Mouse (Mus musculus): ENCODE results near the gene Gpr1. TPM values are rescaled to one million over a fixed set of nuclear protein-coding genes. Genes with fewer than 3 reads are reported as not detected.

The Gpr1 gene
- under 1 TPM; 0.62 to 0.63 TPM for total RNA-seq (2021)

GRCm38 (mm10) chr1:63214271-63214558 lies at the start of gene Gpr1:
TSS of gene Gpr1 (minus strand) at chr1:63214543.
- no peak for DNase-seq

DNA sequence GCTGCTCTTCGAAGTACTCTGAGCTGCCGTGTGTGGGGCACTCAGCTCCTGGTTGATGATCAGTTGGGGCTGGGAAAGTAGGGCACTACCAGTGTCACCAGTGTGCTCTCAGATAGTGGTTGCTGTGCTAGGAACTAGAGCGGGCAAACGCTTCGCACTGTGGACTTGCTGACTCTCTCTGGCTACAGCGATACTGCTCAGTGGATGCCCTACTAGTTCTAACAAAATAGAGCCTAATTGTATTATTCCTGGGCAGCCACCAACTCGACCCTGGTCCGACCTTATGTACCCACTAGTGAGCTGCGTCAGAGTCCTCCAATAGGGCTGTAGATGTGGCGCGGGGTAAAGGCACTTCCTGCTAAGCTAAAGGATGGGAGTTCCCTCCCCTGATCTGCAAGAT lies 49.3 kb upstream of the Gpr1 start:
- DNase-seq: no peak

GRCm38 (mm10) chr1:63261041-63261590 lies 46.8 kb upstream of the Gpr1 start:
- DNase-seq: no peak

- DNase-seq: no peak
These were observed 46.3 kb upstream of the Gpr1 start for GRCm38 (mm10) chr1:63260742-63261033.

GRCm38 (mm10) chr1:63259916-63260741 lies 45.8 kb upstream of the Gpr1 start:
- DNase-seq: no peak

DNA sequence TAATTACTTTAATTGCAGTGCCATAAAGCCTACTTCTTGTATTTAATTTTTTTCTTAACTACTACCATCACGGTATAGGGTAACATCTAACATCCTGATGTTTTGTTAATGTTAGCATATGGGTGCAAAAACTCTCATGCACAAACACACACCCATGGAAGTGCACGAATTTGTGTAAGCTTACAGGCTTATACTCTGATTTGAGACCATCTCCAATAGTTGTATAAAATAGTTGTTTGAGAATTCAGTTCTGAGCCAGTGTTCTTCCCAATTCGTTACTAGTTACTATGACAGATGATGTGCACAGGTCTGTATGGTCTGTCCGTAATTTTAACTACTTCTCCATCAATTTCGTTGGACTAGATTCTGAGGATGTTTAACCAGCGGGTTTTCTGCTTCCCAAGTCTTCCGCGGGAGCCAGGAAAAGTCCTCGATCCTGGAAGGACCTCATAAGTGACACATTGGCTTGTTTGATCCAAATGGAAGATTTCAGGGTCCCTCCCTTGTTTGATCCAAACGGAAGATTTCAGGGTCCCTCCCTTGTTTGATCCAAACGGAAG lies 45.0 kb upstream of the Gpr1 start:
- no peak for DNase-seq

- DNase-seq: no peak
These were observed 44.2 kb upstream of the Gpr1 start for GRCm38 (mm10) chr1:63258501-63258900.

- no peak for DNase-seq
These were observed 41.7 kb upstream of the Gpr1 start for GRCm38 (mm10) chr1:63256083-63256482.

DNA sequence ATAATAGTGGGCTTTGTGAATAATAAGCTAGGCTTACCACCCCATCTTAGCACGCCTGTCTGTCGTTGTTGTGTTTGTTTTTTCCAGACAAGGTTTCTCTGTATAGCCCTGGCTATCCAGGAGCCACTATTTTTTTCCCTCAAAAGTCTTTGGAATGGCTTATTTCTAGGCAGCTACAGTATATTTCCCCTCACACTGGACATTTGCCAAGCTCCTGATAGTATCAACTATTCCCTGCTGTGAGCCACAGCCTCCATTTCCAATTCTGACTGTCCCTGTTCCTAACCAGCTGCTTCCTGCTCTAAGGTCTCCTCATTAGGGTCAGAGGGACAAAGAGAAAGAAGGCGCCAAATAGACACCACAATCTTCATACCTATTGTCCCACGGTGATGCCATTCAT lies 40.8 kb upstream of the Gpr1 start:
- DNase-seq: no peak

GRCm38 (mm10) chr1:63253291-63253690 lies 38.9 kb upstream of the Gpr1 start:
- DNase-seq: no peak

- no peak for DNase-seq
These were observed 38.2 kb upstream of the Gpr1 start for GRCm38 (mm10) chr1:63252351-63253209.

DNA sequence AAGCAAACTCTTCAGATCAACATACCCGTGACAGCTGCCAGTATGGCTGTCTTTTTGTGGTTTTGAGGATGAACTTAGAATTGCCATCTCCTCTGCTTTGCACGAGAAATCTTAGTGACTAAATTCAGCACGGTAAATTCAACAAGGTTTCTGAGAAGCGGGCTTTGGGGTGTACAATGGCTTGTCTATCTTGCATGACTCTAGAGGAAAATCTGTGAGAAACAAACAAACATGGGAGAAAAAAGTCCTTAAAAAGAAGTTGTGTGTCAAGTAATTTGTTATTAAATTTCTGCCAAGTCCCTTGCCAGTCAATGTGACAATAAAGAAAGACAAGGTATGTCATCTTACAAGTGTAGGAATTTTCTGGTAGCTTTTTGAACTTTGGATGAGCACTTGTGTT lies 34.9 kb upstream of the Gpr1 start:
- no peak for DNase-seq

DNA sequence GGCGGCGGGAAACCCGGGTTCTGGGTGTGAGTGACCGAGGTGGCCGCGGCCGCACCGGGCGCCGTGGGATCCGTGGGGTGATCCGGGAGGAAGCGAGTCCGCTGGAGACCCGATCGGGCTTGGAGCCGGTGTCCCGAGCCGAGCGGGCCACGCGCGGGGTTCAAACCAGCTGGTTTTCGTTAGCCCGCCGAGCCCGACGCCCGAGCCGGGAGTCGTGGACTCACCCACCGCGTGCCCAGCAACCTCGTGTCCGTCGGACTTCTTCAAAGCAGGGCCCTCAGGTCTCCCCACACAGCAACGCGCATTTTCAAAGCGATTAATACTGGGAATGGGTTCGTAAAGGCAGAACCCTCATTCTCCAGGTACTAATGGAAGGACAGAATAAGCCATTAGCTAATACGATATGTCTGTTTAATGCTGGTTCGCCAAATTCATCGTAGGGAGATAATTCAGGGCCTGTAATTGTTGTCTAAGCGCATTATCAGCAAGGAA lies 34.1 kb upstream of the Gpr1 start:
- no peak for DNase-seq

GRCm38 (mm10) chr1:63247831-63248359 lies 33.6 kb upstream of the Gpr1 start:
- DNase-seq: no peak

GRCm38 (mm10) chr1:63246862-63247521 lies 32.6 kb upstream of the Gpr1 start:
- no peak for DNase-seq

DNA sequence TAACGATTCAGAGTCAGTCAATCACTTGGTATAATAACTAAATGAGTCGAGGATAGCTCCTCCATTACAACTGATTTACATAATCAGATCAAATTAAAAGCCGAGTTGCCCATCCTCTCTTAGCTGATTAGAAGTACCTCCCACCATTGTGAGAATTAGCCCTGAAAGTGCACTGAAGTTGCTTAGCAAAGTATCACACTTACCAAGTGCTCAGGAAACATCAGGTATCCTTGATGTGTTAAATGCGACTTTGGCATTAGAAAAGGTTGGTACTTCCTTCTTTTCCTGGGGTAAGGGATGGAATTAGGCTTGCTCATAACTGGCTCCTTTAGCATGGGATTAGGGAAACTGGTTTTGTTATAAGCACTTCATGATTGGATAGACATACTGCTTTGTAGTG lies 29.5 kb upstream of the Gpr1 start:
- no peak for DNase-seq

GRCm38 (mm10) chr1:63239751-63240150 lies 25.4 kb upstream of the Gpr1 start:
- no peak for DNase-seq

DNA sequence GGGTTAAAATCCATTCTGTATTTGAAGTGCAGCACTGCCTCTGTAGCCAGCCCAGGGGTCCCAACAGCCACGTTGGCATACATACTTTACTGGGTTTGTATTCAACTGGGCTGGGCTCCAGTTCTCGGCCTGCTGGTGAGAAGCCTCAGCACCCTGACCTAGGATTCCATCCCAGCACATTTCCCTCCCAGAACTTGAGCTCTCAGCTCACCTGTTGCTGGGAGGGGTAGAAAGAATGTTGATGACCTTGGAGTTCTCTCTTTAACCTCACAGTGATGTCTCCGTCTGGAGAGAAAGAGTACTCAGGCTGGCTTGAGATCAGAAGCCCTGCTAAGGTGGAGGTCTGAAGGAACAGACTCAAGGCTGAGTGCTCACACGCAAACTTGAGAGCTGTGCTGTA lies 25.0 kb upstream of the Gpr1 start:
- no peak for DNase-seq

- DNase-seq: no peak
These were observed 23.0 kb upstream of the Gpr1 start for GRCm38 (mm10) chr1:63237371-63237770.

DNA sequence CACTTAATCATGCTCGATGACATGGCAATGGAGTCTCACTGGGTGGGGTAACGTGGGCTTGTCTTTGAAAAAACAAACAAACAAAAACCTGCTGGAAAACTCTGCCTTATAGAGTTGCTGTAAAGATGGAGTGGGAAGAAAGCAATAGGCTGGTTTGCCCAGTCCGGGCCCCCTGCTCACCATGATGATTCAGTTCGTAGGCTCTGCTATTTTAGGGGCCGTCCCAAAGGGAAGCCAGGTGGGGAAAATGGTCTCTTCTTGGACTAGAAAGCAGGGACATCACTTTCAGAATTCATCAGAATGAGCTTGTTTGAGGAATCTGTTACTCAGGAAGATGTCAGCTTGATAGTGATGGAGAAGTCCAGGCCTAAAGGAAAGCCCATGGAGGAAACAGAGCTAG lies 12.9 kb upstream of the Gpr1 start:
- DNase-seq: no peak

DNA sequence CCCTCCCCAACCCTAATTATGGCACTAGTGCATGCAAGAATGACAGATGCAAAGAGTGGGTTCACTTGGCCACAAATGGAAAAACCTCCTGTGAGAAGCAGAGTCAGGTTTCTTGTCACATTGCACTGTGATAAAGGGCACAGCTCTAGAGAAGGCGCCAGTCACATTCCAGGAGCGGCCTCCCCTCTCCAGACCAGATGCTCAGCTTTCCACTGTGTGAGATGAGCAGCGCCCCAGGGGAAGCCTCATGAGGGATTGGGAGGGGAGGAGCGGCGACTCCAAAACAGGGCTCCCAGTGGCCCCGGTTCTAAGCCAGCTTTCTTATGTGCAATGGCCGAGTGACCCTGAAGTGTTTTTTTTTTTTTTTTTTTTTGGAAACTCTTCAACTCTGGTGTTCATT lies 11.5 kb upstream of the Gpr1 start:
- no peak for DNase-seq

DNA sequence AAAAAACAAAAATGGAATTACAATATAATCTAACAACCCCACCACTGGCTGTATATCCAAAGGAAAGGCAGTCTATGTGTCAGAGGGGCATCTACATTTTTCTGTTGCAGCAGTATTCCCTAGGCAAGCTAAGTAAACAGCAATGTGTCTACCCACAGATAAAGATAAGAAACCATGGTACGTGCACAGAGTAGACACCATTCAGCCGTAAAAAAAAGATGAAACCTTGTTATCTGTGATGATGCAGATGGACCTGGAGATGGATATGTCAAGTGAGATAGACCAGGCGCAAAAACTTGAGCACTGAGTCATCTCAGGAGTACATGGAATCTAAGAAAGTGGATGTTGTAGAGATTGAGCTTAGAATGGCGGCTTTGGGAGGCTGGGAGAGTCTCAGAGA lies 10.7 kb upstream of the Gpr1 start:
- DNase-seq: no peak

DNA sequence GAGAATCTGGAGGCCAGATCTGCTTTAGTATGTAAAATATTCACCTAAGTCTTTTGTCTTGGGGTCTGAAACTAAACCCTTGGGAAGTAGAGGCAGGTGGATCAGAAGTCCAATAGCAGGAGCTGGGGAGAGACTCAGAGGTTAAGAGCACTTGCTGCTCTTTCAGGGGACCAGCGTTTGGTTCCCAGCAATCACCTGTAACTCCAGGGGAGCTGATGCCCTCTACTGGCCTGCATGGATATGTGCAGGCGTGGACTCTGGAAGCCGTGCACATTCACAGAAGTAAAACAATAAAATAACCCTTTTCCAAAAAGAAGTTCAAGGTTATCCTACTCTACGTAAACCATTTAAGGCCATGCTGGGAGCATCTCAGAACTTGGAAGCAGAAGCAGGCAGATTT lies 4.9 kb upstream of the Gpr1 start:
- no peak for DNase-seq

Data from layer of hippocampus, postnatal 36 days (tissue).